Mouse (Mus musculus) urinary bladder, postnatal 0 days (tissue): ENCODE measurements around the gene Usp47. TPM values are rescaled to one million over a fixed set of nuclear protein-coding genes. Genes with fewer than 3 reads are reported as not detected.

Source experiments
- polyA plus RNA-seq: library from polyadenylated mRNA; unstranded; fragments of >200 nt; fragmentation: Nextera tagmentation; extraction: Ambion mirVana; gene quantifications from 2 replicates; pipeline ENCODE4 v1.2.1, GENCODE M21; 2015

Usp47 gene
- 37.0 and 44.6 TPM in 2 replicates for polyA plus RNA-seq

DNA sequence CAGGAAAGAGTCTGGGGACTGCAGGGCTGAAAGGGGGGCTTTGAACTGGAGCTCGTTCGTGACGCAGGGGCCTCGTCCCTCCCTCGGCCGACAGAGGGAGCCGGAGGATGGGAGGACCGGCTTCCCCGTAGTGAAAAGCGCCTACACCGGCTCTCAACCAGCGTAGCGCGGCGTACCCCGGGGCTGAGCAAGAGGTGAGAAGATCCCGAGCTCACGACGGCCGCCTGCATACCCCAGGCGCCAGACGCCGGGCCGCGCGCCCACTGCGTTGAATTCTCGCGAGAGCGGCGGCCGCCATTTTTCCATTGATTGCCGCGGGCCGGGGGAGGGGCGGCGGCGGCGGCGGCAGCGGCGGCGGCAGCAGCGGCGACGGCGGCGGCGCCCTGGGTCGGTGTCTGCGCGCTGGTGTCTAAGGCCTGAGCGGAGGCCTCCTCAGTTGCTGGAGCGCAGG lies at the start of gene Usp47:
Gene Usp47 (plus strand): TSS at position 355 of the 451 bp plus-strand sequence.

DNA sequence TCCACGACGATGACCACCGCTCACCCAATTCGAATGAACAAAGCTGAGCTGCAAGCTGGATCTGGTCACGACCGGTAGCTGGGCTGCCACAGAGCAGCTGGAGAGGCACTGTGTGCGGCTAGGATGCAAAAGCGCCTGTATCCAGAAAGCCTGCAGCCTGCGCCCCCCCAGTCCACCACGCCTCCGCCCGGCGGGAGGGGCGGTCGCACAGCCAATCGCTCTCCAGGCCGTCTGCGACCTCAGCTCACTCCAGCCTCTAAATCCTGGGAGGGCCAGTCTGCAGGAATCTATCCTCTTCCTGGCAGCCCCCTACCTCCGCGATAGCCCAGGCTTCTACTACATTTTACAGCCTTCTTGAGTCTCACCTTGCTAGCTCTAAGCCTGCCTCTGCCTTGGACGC lies 135.6 kb downstream of the Usp47 start, which contains the start of gene Dkk3:
Gene Dkk3 (minus strand): TSS at position 116 of the 400 bp plus-strand sequence.

Other genes with a start within 250 kb of the Usp47 start
- 19.9 and 24.2 TPM in 2 replicates for gene Galnt18, start 243.5 kb upstream of the Usp47 start, polyA plus RNA-seq
- 88.0 and 98.7 TPM in 2 replicates for gene Dkk3, start 135.6 kb downstream of the Usp47 start, polyA plus RNA-seq
- gene Mical2, start 202.4 kb downstream of the Usp47 start, polyA plus RNA-seq, result 12.2 and 15.0 TPM in 2 replicates